Mouse (Mus musculus) right cerebral cortex, postnatal 14 days (tissue): Measurements from ENCODE around the gene Prkca.
"Not testable (repeated sequence)": the region's sequence is repeated elsewhere in the genome, so short reads cannot be mapped to it uniquely, and the experiment has no call there.

Experiments
- DNase-seq: peaks from one replicate; pipeline ENCODE4 v3.0.0; 2022

The Prkca gene

DNA sequence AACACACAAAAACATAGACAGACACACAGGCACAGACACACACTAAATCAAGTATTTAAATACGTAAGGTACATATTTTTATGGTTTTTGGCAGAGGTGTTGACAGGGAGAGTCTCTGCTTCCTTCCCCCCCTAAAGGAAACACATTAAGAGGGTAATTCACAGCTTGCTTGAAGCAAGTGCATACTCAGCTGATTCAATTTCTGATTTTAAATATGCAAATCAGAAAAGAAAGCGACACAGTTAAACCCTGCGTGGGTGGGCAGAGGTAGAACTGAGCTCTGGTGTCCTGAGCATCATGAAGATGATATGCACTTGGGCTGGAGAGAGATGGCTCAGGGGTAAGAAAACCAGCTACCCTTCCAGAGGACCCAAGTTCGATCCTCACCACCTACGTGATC is 248.9 kb downstream of the Prkca start:
- no peak for DNase-seq

DNA sequence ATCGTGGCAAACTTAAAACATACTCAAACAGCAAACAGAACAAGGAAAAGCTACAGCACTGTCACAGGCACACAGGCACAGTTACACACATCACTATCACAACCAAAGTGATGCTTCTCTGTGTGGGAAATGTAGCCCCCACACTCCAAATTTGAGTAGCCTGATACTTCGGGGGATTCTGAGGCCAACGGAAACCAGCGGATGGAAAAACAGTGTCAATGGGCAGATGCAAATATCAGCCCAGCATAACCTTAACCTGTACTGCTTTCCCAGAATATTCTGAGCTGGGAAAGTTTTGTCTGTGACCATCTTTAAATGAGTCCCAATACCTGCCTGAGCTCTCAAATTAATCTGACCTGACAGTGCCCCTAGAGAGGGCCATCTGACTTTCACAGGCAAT is 250.5 kb downstream of the Prkca start:
- DNase-seq, result no peak

GRCm38 (mm10) chr11:108091238-108091637 is 252.5 kb downstream of the Prkca start:
- DNase-seq, result no peak

GRCm38 (mm10) chr11:108090706-108091105 is 253.0 kb downstream of the Prkca start:
- no peak for DNase-seq

- DNase-seq, result no peak
Measured at GRCm38 (mm10) chr11:108088063-108088462, 255.7 kb downstream of the Prkca start.

DNA sequence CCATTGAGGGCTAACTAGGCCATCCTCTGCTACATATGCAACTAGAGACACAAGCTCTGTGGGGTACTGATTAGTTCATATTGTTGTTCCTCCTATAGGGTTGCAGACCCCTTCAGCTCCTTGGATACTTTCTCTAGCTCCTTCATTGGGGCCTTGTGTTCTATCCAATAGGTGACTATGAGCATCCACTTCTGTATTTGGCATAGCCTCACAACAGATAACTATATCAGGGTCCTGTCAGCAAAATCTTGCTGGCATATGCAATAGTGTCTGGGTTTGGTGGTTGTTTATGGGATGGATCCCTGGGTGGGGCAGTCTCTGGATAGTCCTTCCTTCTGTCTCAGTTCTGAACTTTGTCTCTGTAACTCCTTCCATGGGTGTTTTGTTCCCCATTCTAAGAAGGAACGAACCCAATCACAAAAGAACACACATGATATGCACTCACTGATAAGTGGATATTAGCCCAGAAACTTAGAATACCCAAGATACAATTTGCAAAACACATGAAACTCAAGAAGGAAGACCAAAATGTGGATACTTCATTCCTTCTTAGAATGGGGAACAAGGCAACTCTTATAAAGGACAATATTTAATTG is 256.5 kb downstream of the Prkca start:
- not testable (repeated sequence) for DNase-seq

DNA sequence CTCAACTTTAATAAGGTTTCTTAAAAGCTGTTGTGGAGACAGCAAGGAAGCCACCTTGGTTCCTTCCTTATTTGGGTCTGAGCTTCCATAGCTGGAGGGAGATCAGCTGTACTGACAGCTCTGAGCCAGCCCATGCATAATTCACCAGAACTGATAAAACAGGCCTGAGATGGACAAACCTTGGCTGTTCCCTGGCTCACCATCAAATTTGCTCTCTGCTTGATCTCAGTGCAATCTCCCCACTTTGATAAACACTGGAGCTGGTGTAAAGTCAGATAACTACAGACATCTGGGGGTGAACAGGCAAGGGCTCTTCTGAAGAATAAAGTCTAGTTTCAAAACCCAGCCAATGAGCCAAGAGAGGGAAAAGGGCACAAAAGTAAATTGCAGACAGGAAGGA is 261.1 kb downstream of the Prkca start:
- DNase-seq, result no peak

DNA sequence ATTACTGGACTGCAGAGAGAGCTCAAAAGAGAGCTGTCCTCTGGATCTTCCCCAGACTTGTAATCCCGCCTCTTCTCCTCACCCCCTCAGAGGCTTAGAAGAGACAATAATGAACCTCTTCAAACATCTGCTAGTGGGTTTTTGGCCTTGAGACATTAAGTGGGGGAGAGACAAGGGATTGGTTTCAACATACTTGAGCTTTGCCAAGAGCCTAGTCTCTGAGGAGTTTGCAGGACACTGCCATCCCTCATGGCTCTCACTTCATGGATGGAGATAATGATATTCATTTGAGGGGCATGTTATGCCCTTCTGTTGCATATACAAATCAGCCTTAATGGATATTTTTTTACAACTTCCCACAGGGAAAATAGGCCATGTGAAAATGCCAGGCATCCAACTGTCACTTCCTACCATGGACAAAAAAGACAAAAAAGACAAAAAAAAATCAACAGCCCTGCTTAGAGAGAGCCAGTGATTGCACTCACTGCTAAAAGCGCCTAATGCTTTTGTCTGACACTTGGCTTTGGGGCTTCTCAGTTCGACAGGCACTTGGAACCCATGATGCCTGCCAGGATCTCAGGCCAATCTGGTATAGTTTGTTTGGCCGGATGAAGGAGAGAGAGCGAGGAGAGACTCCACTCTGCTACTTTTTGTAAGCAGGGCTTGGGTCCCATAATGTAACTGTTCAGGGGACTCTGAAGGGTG is 263.6 kb downstream of the Prkca start:
- no peak for DNase-seq

DNA sequence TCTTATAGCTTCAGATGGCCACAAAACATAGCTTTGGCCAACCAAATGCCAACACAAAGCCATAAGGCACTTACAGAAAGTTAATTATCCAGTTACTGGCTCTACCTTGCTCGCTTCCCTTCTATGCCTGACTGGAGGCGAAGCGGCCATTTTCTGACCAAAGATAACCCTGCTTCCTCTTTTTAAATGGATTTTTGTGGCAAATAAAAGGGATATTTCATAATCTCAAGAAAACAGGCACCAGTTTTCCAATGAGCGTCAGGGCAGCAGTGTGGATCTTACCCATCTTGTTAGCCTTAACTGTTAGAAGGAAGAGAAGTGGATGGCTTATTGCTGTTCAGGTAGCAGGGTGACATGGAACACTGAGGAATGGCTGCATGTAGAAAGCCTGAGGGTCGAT is 264.3 kb downstream of the Prkca start:
- no peak for DNase-seq

GRCm38 (mm10) chr11:108077514-108077913 is 266.2 kb downstream of the Prkca start:
- no peak for DNase-seq

- no peak for DNase-seq
Measured at GRCm38 (mm10) chr11:108072606-108073243, 271.0 kb downstream of the Prkca start.

- no peak for DNase-seq
Measured at GRCm38 (mm10) chr11:108071230-108071629, 272.5 kb downstream of the Prkca start.

DNA sequence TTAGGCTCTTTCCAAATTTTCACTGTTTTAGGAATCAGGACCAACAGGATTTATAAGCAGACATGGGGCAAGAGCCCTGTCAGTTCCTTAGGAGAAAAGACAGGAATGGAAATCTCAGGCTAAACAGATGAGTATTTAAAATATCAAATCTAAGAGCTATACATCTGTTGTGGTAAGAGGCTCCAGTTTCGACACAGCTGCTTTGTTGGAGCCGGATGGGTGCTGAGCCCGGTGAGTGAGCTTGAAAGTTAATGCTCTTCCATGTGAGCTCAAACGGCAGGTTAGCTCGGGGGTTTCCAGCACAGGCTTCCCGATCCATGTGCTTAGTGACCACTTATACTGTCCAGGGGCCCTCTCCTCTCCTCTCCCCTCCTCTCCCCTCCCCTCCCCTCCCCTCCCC is 273.7 kb downstream of the Prkca start:
- no peak for DNase-seq

DNA sequence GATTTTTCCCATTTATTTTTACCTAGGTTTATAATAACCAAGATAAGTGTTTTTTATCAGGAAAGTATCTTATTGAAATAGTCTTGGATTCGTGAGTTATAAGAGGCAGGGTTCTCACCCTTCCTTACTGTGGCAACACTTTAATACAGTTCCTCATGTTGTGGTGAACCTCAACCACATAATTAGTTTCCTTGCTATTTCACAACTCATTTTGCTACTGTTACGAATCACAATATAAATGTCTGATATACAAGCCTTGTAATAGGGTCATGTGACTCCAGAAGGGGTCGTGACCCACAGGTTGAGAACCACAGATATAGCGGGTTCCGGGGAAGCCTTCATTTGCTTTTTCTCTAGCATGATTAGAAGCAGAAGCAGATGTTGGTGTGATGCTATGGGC is 275.3 kb downstream of the Prkca start:
- no peak for DNase-seq

DNA sequence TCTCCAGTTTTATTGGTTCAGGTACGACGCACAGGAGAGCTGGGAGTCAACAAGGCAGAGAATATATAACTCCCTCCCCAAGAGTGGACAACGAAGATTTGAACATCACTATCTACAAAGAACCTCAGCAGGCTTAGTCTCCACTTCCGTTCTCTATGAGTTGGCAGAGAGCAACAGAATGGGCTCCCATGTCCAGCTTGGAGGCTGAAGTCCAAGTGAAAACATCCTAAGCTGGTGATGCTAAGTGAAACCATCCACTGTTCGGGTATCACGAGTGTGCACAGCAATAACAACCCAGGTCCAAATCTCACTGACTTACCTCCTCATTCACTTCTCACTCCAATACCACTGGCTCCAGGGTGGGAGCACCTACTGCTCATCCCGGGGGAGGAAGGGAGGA is 276.6 kb downstream of the Prkca start:
- DNase-seq, result no peak

GRCm38 (mm10) chr11:108064401-108064800 is 279.3 kb downstream of the Prkca start:
- no peak for DNase-seq

GRCm38 (mm10) chr11:108063096-108063495 is 280.6 kb downstream of the Prkca start:
- no peak for DNase-seq

GRCm38 (mm10) chr11:108061571-108062479 is 281.9 kb downstream of the Prkca start:
- no peak for DNase-seq

- DNase-seq, result no peak
Measured at GRCm38 (mm10) chr11:108057138-108057537, 286.6 kb downstream of the Prkca start.

- DNase-seq, result no peak
Measured at GRCm38 (mm10) chr11:108054647-108055046, 289.1 kb downstream of the Prkca start.

DNA sequence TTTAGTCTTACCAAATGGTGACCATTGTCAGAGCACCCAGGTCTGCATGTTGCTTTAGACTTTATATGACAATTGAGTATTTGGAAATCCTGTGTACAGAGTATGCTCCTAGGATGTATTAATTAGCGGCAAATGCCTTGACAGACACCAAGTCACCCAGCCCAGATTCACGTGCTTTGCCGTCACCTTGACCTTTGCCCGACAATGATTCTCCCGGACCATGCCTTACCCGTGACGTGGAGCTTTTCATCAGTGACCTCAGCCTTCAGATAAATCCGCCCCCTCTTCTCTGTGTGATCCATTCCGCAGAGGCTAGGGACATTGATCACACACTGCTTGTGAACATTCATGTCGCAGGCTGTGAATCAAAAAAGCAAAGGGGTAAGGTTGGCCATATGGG is 290.0 kb downstream of the Prkca start:
- DNase-seq, result no peak

GRCm38 (mm10) chr11:108041669-108042068 is 302.1 kb downstream of the Prkca start:
- DNase-seq, result no peak

GRCm38 (mm10) chr11:108040823-108041222 is 302.9 kb downstream of the Prkca start:
- no peak for DNase-seq
